Comparison of ENCODE assay signal across 9 mouse cellular contexts in the genomic region with DNA sequence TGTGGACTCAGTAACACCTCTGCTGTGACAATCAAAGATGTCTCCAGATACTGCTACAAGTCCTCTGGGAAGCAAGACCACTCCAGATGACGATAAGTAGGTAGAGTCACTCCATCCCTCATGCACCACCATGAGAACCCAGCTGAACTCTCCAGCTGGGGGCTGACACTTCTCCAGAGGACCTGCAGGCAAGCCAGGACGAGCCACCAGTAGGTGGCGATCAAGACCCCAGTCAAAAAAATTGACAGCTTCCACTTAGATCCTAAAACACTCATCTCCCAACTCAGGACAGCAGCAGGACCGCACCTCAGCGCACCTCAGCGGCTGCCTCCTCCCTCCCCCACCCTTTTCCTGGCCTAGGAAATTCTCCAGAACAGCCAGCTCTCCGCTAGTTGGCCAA. TPM values are rescaled to one million over a fixed set of nuclear protein-coding genes. Genes with fewer than 3 reads are reported as not detected.
DNase-seq lines count a peak whose midpoint lies in the region; ATAC-seq and TF ChIP-seq lines count a peak whose summit lies in the region.
"Had no signal": no experiment of that assay in that cellular context is flagged by ENCODE, and none has a peak within 500 bp of the region (broad histone marks: within the 10 kb centered on the region; RNA-seq: fewer than 3 reads in every experiment).

No protein-coding gene starts in this region.

- peaks cover 0 to 5% of the 10 kb centered on the region in 2 experiments; a peak in 1 of 4 replicates for H3K4me1 ChIP-seq in ES-E14 (ENCODE audit: control insufficient read depth in 2 of 2, insufficient read depth in 2 of 2, low read length in 2 of 2, poor library complexity in 1 of 2)
- no peaks in the 10 kb centered on the region for H3K4me1 ChIP-seq in embryonic facial prominence, embryonic 14.5 days (ENCODE audit: control insufficient read depth, insufficient read depth, low read length)
- H3K4me1 ChIP-seq: heart, embryonic 13.5 days had no signal

- intact Hi-C loops in heart, postnatal 36 days (cut with DNase I): loop anchor here (5.0 to 10.0 kb wide), 4 partner anchors 44 to 452 kb away; a partner anchor contains a TSS

- no peak overlapping the region for H3K4me3 ChIP-seq in ES-E14 (ENCODE audit: insufficient read depth in 1 of 2, low read depth in 1 of 2, low read length in 2 of 2, poor library complexity in 1 of 2, severe bottlenecking in 1 of 2)
- no peak overlapping the region for H3K4me3 ChIP-seq in embryonic facial prominence, embryonic 14.5 days (ENCODE audit: low read depth, low read length)
- H3K4me3 ChIP-seq: heart, embryonic 13.5 days had no signal

- H3K4me2 ChIP-seq in embryonic facial prominence, embryonic 14.5 days (ENCODE audit: low read depth, low read length): no peak overlapping the region
- H3K4me2 ChIP-seq: heart, embryonic 13.5 days had no signal

- no peak for ATAC-seq in embryonic facial prominence, embryonic 14.5 days (ENCODE audit: low read depth)
- ATAC-seq in activated CD4-positive, CD25-positive, alpha-beta regulatory T cell, adult 4 months: no peak

- no peak overlapping the region for H3K9ac ChIP-seq in ES-E14 (ENCODE audit: insufficient read depth, low read depth, low read length, poor library complexity, severe bottlenecking)
- no peak overlapping the region for H3K9ac ChIP-seq in embryonic facial prominence, embryonic 14.5 days (ENCODE audit: low read depth, low read length)
- H3K9ac ChIP-seq: heart, embryonic 13.5 days had no signal

- no peaks in the 10 kb centered on the region for H3K36me3 ChIP-seq in ES-E14 (ENCODE audit: control insufficient read depth, insufficient read depth, low read length, poor library complexity, severe bottlenecking)
- no peaks in the 10 kb centered on the region for H3K36me3 ChIP-seq in embryonic facial prominence, embryonic 14.5 days (ENCODE audit: control insufficient read depth, insufficient read depth, low read length)
- H3K36me3 ChIP-seq: heart, embryonic 13.5 days had no signal

- H3K27me3 ChIP-seq in embryonic facial prominence, embryonic 14.5 days (replicated peaks; ENCODE audit: control insufficient read depth, insufficient read depth, low read length): no peaks in the 10 kb centered on the region

- in situ Hi-C loops in ES-E14 (cut with MboI; ENCODE audit: low sequenced_read_pairs in 2 of 2, unreplicated experiment in 2 of 2): no loop called here

- H3K9me3 ChIP-seq in ES-E14 (ENCODE audit: control insufficient read depth, insufficient read depth, low read depth, low read length): no peaks in the 10 kb centered on the region
- H3K9me3 ChIP-seq in embryonic facial prominence, embryonic 14.5 days (ENCODE audit: control insufficient read depth, low read length): no peaks in the 10 kb centered on the region
- H3K9me3 ChIP-seq: heart, embryonic 13.5 days had no signal

- H3K27ac ChIP-seq in ES-E14 (ENCODE audit: insufficient read depth, low read depth, low read length, poor library complexity, severe bottlenecking): no peak overlapping the region
- no peak overlapping the region for H3K27ac ChIP-seq in embryonic facial prominence, embryonic 14.5 days (replicated peaks; ENCODE audit: low read depth, low read length)
- H3K27ac ChIP-seq: heart, embryonic 13.5 days had no signal

- peak; percentile 69 for DNase-seq in ES-E14 (ENCODE audit: low read depth, low spot score)
- peak; percentile 59 to 77 for DNase-seq in adrenal gland, postnatal 36 days
- DNase-seq in embryonic facial prominence, embryonic 14.5 days (ENCODE audit: low spot score): peak; percentile 65
- DNase-seq in heart, postnatal 36 days: peak; percentile 63 to 74
- peak; percentile 54 to 86 for DNase-seq in layer of hippocampus, adult 18-20 months (ENCODE audit: low spot score in 2 of 2)
- peak; percentile 77 for DNase-seq in lung, postnatal 10 days
- peak; percentile 84 for DNase-seq in retina, embryonic 14.5 days (ENCODE audit: low spot score)

- WGBS in embryonic facial prominence, embryonic 14.5 days: 9% methylated on average over 7 of the region's 7 CpGs

TF ChIP-seq in ES-E14, 5 proteins besides CTCF, POLR2A, EP300 and RAD21:
- TF ChIP-seq CHD2 (IDR thresholded peaks at IDR 0.05; ENCODE audit: low read depth, low read length) (no peak), HCFC1 (IDR thresholded peaks at IDR 0.05; ENCODE audit: borderline replicate concordance, insufficient read depth, low read length) (no peak), ZC3H11A (IDR thresholded peaks at IDR 0.05; ENCODE audit: borderline replicate concordance, low read depth, low read length) (no peak), MAFK (IDR thresholded peaks at IDR 0.05; ENCODE audit: insufficient read depth, low read depth, low read length) (no peak), ZNF384 (IDR thresholded peaks at IDR 0.05; ENCODE audit: low read depth, low read length) (no peak)

RNA-seq across cellular contexts. Expression of a gene that starts 43.8 kb away (rescaled TPM):
- 0.09 and 0.63 TPM in 2 replicates for total RNA-seq in ES-E14 (2012; rRNA removed)
- total RNA-seq in adrenal gland, postnatal 36 days (2021): under 1 TPM; 0.17 to 0.20 TPM
- 1.4 and 3.1 TPM in 2 replicates for polyA plus RNA-seq in embryonic facial prominence, embryonic 14.5 days (2014; fragmentation: Nextera tagmentation; extraction: Ambion mirVana)
- under 1 TPM; 0.53 to 0.62 TPM for total RNA-seq in heart, postnatal 36 days (2021)
- total RNA-seq in layer of hippocampus, adult 18-20 months (2021): 10 to 100 TPM; 74.9 to 75.9 TPM
- under 1 TPM; 0.20 to 0.30 TPM for polyA plus RNA-seq in activated CD4-positive, CD25-positive, alpha-beta regulatory T cell, adult 4 months (2017; shearing (Covaris generic))

Comparison
In these comparisons a context has a peak if more than half of its experiments do, and no peak if none do; other contexts are left out.
1. RNA of a gene that starts 43.8 kb away (total RNA-seq): 74.9 to 75.9 TPM in layer of hippocampus, adult 18-20 months; 0.53 to 0.62 TPM in heart, postnatal 36 days, 0.17 to 0.20 TPM in adrenal gland, postnatal 36 days and 0.09 to 0.63 TPM in ES-E14; every median in the first group is over 10 times any median in the second.
2. Peak in every context shown above with its lines, with median percentiles within 50 percentile points of each other: DNase-seq.